Mouse (Mus musculus) limb, embryonic 11.5 days (tissue): ENCODE measurements at regions not wholly inside any gene's neighbourhood (a gene's known extent, or its start where the extent isn't known, plus 50 kb on each side); places are given as distances from the start of the nearest gene placed in this dataset.

Source experiments
- ATAC-seq: fragments of 200-750 bp; cut with Nextera tagmentation; 2 replicates; pipeline ENCODE4 v1.8.0; 2017; ENCODE audit warnings: low read depth; ENCODE audit not compliant: insufficient number of reproducible peaks, low FRiP score, low TSS enrichment
- DNase-seq: peaks from one replicate; pipeline ENCODE4 v3.0.0-alpha.2; 2015; ENCODE audit warnings: low spot score
- H3K27ac ChIP-seq: fragments of 300-500 bp; sonication (generic); replicated peaks from 2 replicates; pipeline ENCODE4 v1.5.1; 2014; ENCODE audit warnings: low read depth, mild to moderate bottlenecking, low read length
- H3K27me3 ChIP-seq: fragments of 300-500 bp; sonication (generic); 2 replicates; pipeline ENCODE4 v1.6.1; 2014; ENCODE audit warnings: mild to moderate bottlenecking, low read length, mixed read lengths; ENCODE audit not compliant: control insufficient read depth, insufficient read depth
- H3K36me3 ChIP-seq: fragments of 300-500 bp; sonication (generic); 2 replicates; pipeline ENCODE4 v1.6.1; 2014; ENCODE audit warnings: mild to moderate bottlenecking, low read length, moderate library complexity, mixed read lengths; ENCODE audit not compliant: control insufficient read depth, insufficient read depth
- H3K4me1 ChIP-seq: fragments of 300-500 bp; sonication (generic); 2 replicates; pipeline ENCODE4 v1.6.1; 2014; ENCODE audit warnings: low read length, mixed read lengths; ENCODE audit not compliant: control insufficient read depth, insufficient read depth
- H3K4me2 ChIP-seq: fragments of 300-500 bp; sonication (generic); 2 replicates; pipeline ENCODE4 v1.6.1; 2014; ENCODE audit warnings: low read depth, mild to moderate bottlenecking, moderate library complexity; ENCODE audit not compliant: severe bottlenecking
- H3K4me3 ChIP-seq: fragments of 300-500 bp; sonication (generic); 2 replicates; pipeline ENCODE4 v1.5.1; 2014; ENCODE audit warnings: low read depth, low read length
- H3K9ac ChIP-seq: fragments of 300-500 bp; sonication (generic); 2 replicates; pipeline ENCODE4 v1.6.1; 2014; ENCODE audit warnings: mild to moderate bottlenecking, low read length
- H3K9me3 ChIP-seq: fragments of 300-500 bp; sonication (generic); 2 replicates; pipeline ENCODE4 v1.6.1; 2016; ENCODE audit warnings: low read length; ENCODE audit not compliant: control insufficient read depth
- WGBS: fragments of 180-500 bp; shearing (Covaris S2); extraction: QIAGEN DNeasy Blood & Tissue Kit; methylation state at CpG from one replicate; pipeline ENCODE4 v1.1.7; 2014; 5-methylcytosine and 5-hydroxymethylcytosine counted together

DNA sequence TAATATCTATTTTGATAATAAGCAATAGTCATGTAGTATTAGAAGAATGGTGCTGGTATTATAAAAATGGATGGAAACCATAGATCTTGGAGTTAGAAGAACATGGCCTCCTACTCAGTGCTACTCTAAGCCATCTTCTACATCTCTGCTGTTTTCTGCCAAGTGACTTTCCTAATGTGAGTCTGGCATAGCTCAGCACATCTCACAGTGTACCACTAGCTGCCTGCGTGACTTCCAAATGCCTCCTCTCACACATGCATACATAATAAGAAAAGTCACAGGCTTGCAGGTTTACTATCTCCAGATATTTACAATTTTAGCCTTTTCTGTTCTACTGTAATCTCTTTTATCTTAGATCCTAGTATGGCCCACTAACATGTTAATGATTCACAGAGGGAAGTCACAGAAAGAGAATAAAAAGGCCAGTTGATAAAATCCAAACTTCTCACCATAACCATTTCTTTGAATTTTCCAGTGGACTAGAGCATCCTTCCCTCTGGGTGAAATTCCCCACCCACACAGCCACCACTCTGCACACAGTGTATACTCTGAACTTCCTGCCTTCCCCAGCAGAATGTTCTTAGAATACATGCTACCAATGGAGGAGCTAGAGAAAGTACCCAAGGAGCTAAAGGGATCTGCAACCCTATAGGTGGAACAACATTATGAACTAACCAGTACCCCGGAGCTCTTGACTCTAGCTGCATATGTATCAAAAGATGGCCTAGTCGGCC is 717.5 kb upstream of the Igfbp3 start:
- WGBS, result 90% methylated on average over 3 of the region's 3 CpGs
- H3K36me3 ChIP-seq, result no peaks in the 10 kb centered on the region
- no peak overlapping the region for H3K27ac ChIP-seq
- H3K4me3 ChIP-seq, result no peak overlapping the region
- ATAC-seq, result no peak
- H3K9me3 ChIP-seq, result no peaks in the 10 kb centered on the region; the same call in 1 of the 2 replicates
- no peaks in the 10 kb centered on the region for H3K4me1 ChIP-seq
- no peak for DNase-seq
- H3K9ac ChIP-seq, result no peak overlapping the region
- no peak overlapping the region for H3K4me2 ChIP-seq
- no peaks in the 10 kb centered on the region for H3K27me3 ChIP-seq

DNA sequence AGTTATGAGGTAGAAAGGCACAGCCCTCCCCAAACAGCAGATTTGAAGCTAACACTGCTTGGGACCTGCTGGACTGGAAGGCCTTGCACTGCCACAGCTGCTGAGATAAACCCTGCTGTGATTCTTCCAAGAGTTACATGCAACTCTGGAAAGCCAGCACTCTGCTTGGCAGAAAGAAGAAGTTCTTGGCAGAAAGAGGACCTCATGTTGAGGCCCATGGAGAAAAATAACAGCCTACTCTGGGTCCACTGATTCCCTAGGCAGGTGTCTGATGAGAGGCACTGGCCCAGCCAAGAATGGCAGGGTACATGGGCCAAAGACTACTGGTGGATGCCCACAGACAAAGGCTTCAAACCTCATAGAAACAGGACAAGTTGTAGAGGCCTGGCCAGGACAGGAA is 714.0 kb upstream of the Igfbp3 start:
- Histone ChIP-seq H3K36me3 (no peaks in the 10 kb centered on the region), H3K4me1 (no peaks in the 10 kb centered on the region), H3K4me2 (no peak overlapping the region), H3K27me3 (no peaks in the 10 kb centered on the region), H3K9ac (no peak overlapping the region), H3K27ac (no peak overlapping the region), H3K4me3 (no peak overlapping the region), H3K9me3 (no peaks in the 10 kb centered on the region; the same call in 1 of the 2 replicates)
- ATAC-seq, result no peak
- no peak for DNase-seq

DNA sequence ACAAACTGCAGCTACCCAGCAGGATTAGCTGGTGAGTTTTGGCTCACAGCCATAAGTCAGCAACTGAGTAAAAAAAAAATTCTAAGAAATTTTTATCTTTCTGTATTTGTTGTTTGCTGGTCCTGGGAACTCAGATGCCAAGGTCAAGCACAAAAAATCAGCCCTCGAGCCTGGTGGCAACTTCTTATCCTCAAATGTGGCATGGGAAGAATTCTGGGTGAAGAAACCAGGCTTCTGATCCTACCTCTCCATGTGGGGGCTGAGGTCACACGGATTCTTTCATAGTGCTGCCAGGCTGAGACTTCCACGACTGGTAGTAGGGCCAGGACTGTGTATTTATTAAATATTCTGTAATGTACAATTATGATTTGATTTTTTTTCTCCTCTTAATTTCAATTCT is 698.3 kb upstream of the Igfbp3 start:
- no peaks in the 10 kb centered on the region for H3K4me1 ChIP-seq
- H3K27ac ChIP-seq, result no peak overlapping the region
- WGBS, result 74% methylated on average over 3 of the region's 3 CpGs
- H3K27me3 ChIP-seq, result no peaks in the 10 kb centered on the region
- no peak overlapping the region for H3K4me2 ChIP-seq
- H3K4me3 ChIP-seq, result no peak overlapping the region
- H3K36me3 ChIP-seq, result no peaks in the 10 kb centered on the region
- DNase-seq (no peak), ATAC-seq (no peak)
- H3K9ac ChIP-seq, result no peak overlapping the region
- H3K9me3 ChIP-seq, result no peaks in the 10 kb centered on the region

DNA sequence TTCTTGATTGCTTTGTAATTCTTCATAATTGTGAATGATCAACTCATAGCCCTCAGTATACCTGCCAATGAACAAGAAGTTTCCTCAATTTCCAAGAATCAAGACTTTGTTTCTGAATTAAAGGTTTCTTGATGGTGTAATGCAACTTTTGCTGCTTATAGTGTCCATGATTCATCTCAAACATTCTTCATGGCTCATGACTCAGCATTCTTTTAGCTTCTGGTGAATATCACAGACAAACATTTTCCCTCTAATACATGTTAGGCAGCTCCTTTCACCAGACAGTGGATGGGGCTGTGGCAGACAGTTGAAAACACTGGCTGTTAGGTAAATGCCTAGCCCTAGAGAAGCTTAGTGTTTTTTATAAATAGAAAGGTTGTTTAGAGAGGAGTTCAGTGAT is 686.5 kb upstream of the Igfbp3 start:
- no peak overlapping the region for H3K27ac ChIP-seq
- H3K4me2 ChIP-seq, result no peak overlapping the region
- no peak overlapping the region for H3K9ac ChIP-seq
- no peak overlapping the region for H3K4me3 ChIP-seq
- H3K36me3 ChIP-seq, result no peaks in the 10 kb centered on the region
- H3K4me1 ChIP-seq, result no peaks in the 10 kb centered on the region
- no peaks in the 10 kb centered on the region for H3K9me3 ChIP-seq
- H3K27me3 ChIP-seq, result no peaks in the 10 kb centered on the region
- DNase-seq (no peak), ATAC-seq (no peak)

DNA sequence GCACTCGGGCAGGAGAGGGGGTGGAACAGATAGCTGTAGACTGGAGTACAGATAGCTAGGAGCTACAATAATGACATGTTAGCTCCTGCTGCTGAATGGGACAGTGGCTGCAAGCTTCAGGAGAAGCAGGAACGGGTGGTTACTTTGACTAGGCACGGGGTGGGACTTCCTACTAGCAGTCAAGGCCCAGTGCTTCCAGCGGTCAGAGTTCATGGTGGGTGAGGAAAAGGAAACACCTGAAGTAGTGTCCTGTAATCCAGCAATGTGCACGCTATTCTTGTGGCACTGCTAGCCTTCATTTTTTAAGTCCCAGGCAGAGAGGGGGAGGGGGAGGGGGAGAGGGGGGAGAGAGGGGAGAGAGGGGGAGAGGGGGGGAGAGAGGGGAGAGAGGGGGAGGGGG is 684.5 kb upstream of the Igfbp3 start:
- Histone ChIP-seq H3K4me2 (no peak overlapping the region), H3K4me3 (no peak overlapping the region), H3K4me1 (no peaks in the 10 kb centered on the region), H3K9me3 (no peaks in the 10 kb centered on the region), H3K27ac (no peak overlapping the region), H3K9ac (no peak overlapping the region), H3K27me3 (no peaks in the 10 kb centered on the region), H3K36me3 (no peaks in the 10 kb centered on the region)
- WGBS, result 72% methylated on average over 5 of the region's 5 CpGs
- no peak for ATAC-seq
- DNase-seq, result peak; percentile 21

DNA sequence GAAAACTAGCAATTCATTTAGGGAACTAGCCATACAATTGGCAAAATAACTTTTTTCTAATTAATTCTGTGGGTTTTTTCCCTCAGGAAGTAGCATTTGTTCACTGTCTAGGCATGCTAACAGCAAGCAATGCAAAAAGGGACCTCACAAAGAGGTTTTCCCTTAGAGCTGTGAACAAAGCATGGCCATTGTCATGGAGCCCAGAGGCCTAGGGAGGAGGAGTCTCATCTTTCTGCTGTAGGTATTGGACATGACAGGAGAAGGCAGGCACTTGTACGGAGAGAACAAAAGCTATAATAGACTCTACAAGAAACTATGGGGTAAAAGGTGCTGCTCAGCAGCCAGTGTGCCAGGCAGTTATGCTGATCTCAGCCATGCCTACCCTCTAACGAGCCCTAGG is 666.8 kb upstream of the Igfbp3 start:
- H3K4me3 ChIP-seq, result no peak overlapping the region
- no peaks in the 10 kb centered on the region for H3K9me3 ChIP-seq
- no peaks in the 10 kb centered on the region for H3K4me1 ChIP-seq
- no peak overlapping the region for H3K9ac ChIP-seq
- DNase-seq (no peak), ATAC-seq (no peak)
- 68% methylated on average over 2 of the region's 2 CpGs for WGBS
- H3K36me3 ChIP-seq, result no peaks in the 10 kb centered on the region
- H3K4me2 ChIP-seq, result no peak overlapping the region
- H3K27ac ChIP-seq, result no peak overlapping the region
- no peaks in the 10 kb centered on the region for H3K27me3 ChIP-seq

DNA sequence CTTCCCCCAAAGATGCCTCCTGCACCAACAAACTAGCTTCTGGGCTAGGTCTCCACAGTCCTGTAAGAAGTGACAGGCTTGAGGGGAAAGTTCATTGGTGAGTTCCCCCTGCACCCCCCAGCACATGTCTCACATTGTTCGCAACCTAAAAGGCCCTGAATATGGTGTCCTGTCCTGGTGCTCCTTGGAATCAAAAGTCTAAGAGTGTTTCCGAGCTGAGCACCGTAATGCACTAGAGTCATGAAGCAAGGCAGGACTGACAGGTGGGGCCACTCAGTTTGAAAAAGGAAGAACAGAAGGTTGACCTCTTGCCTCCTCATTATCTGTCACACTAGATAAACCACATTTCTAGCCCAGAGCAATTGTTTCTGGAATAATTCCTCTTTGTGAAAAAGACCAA is 650.4 kb upstream of the Igfbp3 start:
- DNase-seq, result no peak
- ATAC-seq, result no peak
- H3K27me3 ChIP-seq, result no peaks in the 10 kb centered on the region
- WGBS, result 81% methylated on average over 3 of the region's 3 CpGs
- no peaks in the 10 kb centered on the region for H3K9me3 ChIP-seq
- H3K4me1 ChIP-seq, result no peaks in the 10 kb centered on the region
- no peak overlapping the region for H3K4me2 ChIP-seq
- no peaks in the 10 kb centered on the region for H3K36me3 ChIP-seq
- H3K27ac ChIP-seq, result no peak overlapping the region
- H3K4me3 ChIP-seq, result no peak overlapping the region
- H3K9ac ChIP-seq, result no peak overlapping the region

DNA sequence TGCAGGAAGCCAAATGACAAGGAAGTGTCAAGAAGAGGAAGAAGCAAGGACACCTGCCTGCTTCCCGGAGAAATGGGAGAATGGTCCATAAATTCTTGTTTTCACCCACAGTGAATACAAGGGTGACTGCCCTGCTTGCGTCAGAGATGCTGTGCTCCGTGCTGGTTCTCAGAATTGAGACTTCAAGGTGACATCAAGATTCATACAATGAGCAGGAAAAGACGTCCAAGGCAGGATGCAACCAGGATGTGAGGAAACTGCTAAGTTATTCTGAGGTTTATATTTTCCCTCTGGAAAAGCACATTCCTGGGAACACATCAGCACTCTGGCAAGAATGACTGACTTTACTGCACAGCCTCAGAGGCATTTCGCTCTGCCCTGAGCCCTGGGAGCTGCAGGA is 650.0 kb upstream of the Igfbp3 start:
- Histone ChIP-seq H3K27me3 (no peaks in the 10 kb centered on the region), H3K4me3 (no peak overlapping the region), H3K9ac (no peak overlapping the region), H3K27ac (no peak overlapping the region), H3K4me1 (no peaks in the 10 kb centered on the region), H3K4me2 (no peak overlapping the region), H3K9me3 (no peaks in the 10 kb centered on the region), H3K36me3 (no peaks in the 10 kb centered on the region)
- DNase-seq (no peak), ATAC-seq (no peak)
- 80% methylated on average over 5 of the region's 5 CpGs for WGBS

DNA sequence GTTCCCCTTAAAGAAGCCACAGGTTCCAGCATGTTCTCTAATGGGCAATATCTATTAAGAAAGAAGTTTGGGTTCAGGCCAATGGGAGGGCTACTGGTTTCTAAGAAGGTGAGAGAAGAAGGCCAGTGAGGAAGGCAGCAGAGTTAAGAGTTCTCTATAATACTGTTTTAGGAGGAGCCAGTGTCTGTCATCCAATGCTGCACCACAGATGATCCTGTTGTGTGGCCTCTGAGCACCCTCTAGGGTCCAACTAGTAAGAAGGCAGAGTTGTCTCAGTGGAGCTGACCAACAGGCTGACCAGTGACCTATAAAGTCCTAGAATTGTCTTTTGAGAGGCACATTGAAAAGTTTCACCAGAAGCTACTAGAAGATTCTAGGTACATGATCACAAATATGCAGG is 648.8 kb upstream of the Igfbp3 start:
- Histone ChIP-seq H3K36me3 (no peaks in the 10 kb centered on the region), H3K4me1 (no peaks in the 10 kb centered on the region), H3K9ac (no peak overlapping the region), H3K9me3 (no peaks in the 10 kb centered on the region), H3K27me3 (no peaks in the 10 kb centered on the region), H3K4me3 (no peak overlapping the region), H3K27ac (no peak overlapping the region), H3K4me2 (no peak overlapping the region)
- DNase-seq, result peak; percentile 14
- no peak for ATAC-seq
